Mouse (Mus musculus): ENCODE results near the gene Snd1. TPM values are rescaled to one million over a fixed set of nuclear protein-coding genes. Genes with fewer than 3 reads are reported as not detected.

Gene Snd1
- 79.3 and 90.8 TPM in 2 replicates for polyA plus RNA-seq (2015; fragmentation: Nextera tagmentation; extraction: Ambion mirVana)

DNA sequence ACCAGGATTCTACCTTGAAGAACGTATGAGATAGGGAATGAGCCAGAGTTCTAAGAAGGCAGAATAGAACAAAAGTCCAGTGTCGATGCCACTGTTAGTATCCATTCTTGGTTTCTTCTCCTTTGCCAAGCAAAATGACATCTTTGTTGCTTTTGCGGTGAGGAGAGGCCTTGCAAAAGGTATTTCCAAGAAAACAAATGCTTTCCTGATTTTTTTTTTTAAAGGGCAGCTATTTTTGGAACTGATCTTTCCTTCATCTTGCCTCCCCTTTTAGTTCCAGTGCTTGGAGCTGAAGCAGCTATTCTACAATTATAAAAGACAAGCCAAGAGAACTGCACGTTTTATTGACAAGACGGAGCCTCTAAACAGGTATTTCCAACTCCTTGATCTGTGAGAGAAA, at the start of gene Snd1:
Gene Snd1, plus strand, starts transcription at position 301 of the 400 bp plus-strand sequence.
- DNase-seq (ENCODE audit: low spot score) (no peak), ATAC-seq (replicated peaks; ENCODE audit: low FRiP score, low read depth) (no peak)
- no peak within 1 kb of the TSS for H3K4me3 ChIP-seq (replicated peaks; ENCODE audit: low read depth, low read length)
- no peak for TF ChIP-seq CTCF (IDR thresholded peaks at IDR 0.05; ENCODE audit: low read depth)
- H3K36me3 ChIP-seq (ENCODE audit: insufficient read depth, low read length), result no peaks in the 10 kb centered on the region
- no peak within 1 kb of the TSS for H3K27ac ChIP-seq
- no peak within 1 kb of the TSS for H3K9ac ChIP-seq (ENCODE audit: low read depth, low read length)
- H3K27me3 ChIP-seq (ENCODE audit: insufficient read depth, low read length), result no peaks in the 10 kb centered on the region
- no peaks in the 10 kb centered on the region for H3K4me1 ChIP-seq (replicated peaks; ENCODE audit: insufficient read depth, low read length)
- H3K9me3 ChIP-seq (replicated peaks; ENCODE audit: low read length), result no peaks in the 10 kb centered on the region
- H3K4me2 ChIP-seq (ENCODE audit: low read length), result no peak within 1 kb of the TSS
- WGBS, result 81% methylated on average over 5 of the region's 5 CpGs

DNA sequence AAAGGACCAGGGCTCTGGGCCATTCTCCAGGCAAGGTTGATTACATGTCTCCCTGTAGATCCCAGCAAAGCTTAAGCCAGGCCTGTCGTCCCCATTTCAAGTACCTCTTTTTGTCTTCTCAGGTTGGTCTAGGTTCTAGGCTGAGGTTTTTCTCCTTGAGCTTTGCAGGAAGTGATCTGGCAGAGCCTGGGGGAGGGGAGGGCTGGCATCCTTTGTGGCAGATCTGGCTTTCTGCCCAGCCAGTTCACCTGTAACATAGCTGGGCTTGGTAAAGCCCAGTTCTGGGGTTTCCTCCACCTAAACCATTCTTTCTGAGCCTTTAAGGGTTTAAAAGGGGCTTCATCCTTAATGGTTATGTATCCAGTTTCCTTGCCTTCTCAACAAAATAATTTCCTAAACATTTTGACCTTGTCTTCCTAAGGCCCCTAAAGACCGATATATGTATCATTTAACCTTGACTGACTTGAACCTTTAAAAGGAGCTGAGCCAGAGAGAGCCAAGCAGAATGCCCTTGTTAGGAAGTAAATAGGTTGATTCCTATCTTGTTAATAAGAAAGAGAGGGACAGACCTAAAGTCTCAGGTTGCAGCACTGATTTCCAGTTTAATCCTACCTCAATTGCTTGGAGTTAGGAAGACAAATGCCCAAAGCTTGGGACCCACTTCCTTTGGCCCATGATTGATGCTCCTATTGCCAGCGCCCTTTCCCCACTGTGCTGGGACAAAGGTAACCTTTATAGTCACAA, 47.7 kb upstream of the Snd1 start, which contains the start of gene Fscn3:
Gene Fscn3, plus strand, starts transcription at position 694 of the 744 bp plus-strand sequence.
- DNase-seq (ENCODE audit: low spot score), result no peak
- WGBS, result 76% methylated on average over 3 of the region's 3 CpGs

GRCm38 (mm10) chr6:28428290-28428689, 46.6 kb upstream of the Snd1 start, which contains the start of gene Gcc1:
TSS of gene Gcc1 (minus strand) at chr6:28428390.
- Histone ChIP-seq H3K27me3 (ENCODE audit: insufficient read depth, low read length) (no peaks in the 10 kb centered on the region), H3K9me3 (replicated peaks; ENCODE audit: low read length) (no peaks in the 10 kb centered on the region), H3K9ac (ENCODE audit: low read depth, low read length) (no peak within 1 kb of the TSS), H3K4me3 (replicated peaks; ENCODE audit: low read depth, low read length) (no peak within 1 kb of the TSS), H3K27ac (no peak within 1 kb of the TSS), H3K4me1 (replicated peaks; ENCODE audit: insufficient read depth, low read length) (0 out of 2 replicates have a peak, but pooled peaks cover 3% of the 10 kb centered on the region), H3K4me2 (ENCODE audit: low read length) (no peak within 1 kb of the TSS), H3K36me3 (ENCODE audit: insufficient read depth, low read length) (peaks cover 5% of the 10 kb centered on the region; the same call in 1 of the 2 replicates)
- no peak for ATAC-seq (replicated peaks; ENCODE audit: low FRiP score, low read depth)
- WGBS, result 91% methylated on average over 3 of the region's 3 CpGs
- TF ChIP-seq CTCF (IDR thresholded peaks at IDR 0.05; ENCODE audit: low read depth), result no peak
- no peak for DNase-seq (ENCODE audit: low spot score)

More for the DNA sequence above, 47.7 kb upstream of the Snd1 start, which contains the start of gene Fscn3:
- Histone ChIP-seq H3K4me2 (ENCODE audit: low read length) (no peak within 1 kb of the TSS), H3K27ac (no peak within 1 kb of the TSS), H3K27me3 (ENCODE audit: insufficient read depth, low read length) (no peaks in the 10 kb centered on the region), H3K9me3 (replicated peaks; ENCODE audit: low read length) (no peaks in the 10 kb centered on the region), H3K36me3 (ENCODE audit: insufficient read depth, low read length) (peaks cover 5% of the 10 kb centered on the region; the same call in 1 of the 2 replicates), H3K4me3 (replicated peaks; ENCODE audit: low read depth, low read length) (no peak within 1 kb of the TSS), H3K4me1 (replicated peaks; ENCODE audit: insufficient read depth, low read length) (0 out of 2 replicates have a peak, but pooled peaks cover 3% of the 10 kb centered on the region), H3K9ac (ENCODE audit: low read depth, low read length) (no peak within 1 kb of the TSS)
- ATAC-seq (replicated peaks; ENCODE audit: low FRiP score, low read depth), result no peak
- no peak for TF ChIP-seq CTCF (IDR thresholded peaks at IDR 0.05; ENCODE audit: low read depth)

DNA sequence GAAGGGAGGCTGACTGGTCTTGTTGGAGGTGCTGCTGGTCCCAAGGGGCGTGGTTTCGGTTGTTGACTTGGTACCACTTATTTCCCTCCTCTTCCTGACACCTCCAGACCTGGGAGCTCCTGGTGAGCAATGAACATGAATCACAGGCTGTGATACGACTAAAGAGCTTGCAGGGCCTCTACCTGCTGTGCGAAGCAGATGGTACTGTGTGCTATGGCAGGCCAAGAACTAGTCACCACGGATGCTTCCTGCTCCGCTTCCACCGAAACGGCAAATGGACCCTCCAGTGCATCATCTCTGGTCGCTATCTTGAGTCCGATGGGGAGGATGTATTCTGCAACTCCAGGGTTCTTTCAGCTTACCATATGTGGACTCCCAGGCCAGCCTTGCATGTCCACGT, 45.1 kb upstream of the Snd1 start:
- H3K4me1 ChIP-seq (replicated peaks; ENCODE audit: insufficient read depth, low read length), result no peaks in the 10 kb centered on the region
- TF ChIP-seq CTCF (IDR thresholded peaks at IDR 0.05; ENCODE audit: low read depth), result no peak
- H3K27ac ChIP-seq, result no peak overlapping the region
- peaks cover 5% of the 10 kb centered on the region; the same call in 1 of the 2 replicates for H3K36me3 ChIP-seq (ENCODE audit: insufficient read depth, low read length)
- DNase-seq (ENCODE audit: low spot score) (no peak), ATAC-seq (replicated peaks; ENCODE audit: low FRiP score, low read depth) (no peak)
- H3K27me3 ChIP-seq (ENCODE audit: insufficient read depth, low read length), result no peaks in the 10 kb centered on the region
- H3K9ac ChIP-seq (ENCODE audit: low read depth, low read length), result no peak overlapping the region
- WGBS, result 88% methylated on average over 11 of the region's 11 CpGs
- no peaks in the 10 kb centered on the region for H3K9me3 ChIP-seq (replicated peaks; ENCODE audit: low read length)
- H3K4me2 ChIP-seq (ENCODE audit: low read length), result no peak overlapping the region
- no peak overlapping the region for H3K4me3 ChIP-seq (replicated peaks; ENCODE audit: low read depth, low read length)

DNA sequence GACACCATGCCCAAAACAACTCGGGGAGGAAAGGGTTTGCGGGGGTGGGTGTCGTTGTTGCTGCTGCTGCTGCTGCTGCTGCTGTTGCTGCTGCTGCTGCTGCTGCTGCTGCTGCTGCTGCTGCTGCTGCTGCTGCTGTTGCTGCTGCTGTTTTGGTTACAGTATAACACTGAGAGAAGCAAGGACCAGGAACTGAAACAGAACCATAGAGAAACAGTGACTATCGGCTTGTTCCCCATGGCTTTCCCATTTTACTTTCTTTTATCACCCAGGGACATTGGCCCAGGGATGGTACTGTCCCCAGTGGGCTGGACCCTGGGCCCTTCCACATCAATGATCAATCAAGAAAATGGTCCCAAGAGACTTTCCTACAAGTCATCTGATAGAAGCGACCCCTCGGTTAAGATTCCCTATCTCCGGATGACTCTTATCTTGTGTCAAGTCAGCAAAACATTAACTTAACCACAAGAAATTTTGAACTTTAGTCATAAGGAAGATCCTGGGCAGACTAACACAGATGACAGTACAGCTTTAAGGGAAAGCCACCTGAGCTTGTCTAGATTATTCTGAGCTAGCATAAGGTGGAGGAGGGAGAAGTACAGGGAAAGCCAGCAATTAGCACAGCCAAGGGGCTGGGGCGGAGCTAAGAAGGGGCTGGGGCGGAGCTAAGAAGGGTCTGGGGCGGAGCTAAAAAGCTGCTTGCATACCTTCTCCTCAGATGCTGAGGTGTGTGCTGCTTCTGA, 44.0 kb upstream of the Snd1 start:
- no peak overlapping the region for H3K4me2 ChIP-seq (ENCODE audit: low read length)
- ATAC-seq (replicated peaks; ENCODE audit: low FRiP score, low read depth), result no peak
- no peaks in the 10 kb centered on the region for H3K27me3 ChIP-seq (ENCODE audit: insufficient read depth, low read length)
- DNase-seq (ENCODE audit: low spot score), result no peak
- no peak overlapping the region for H3K9ac ChIP-seq (ENCODE audit: low read depth, low read length)
- no peak overlapping the region for H3K27ac ChIP-seq
- TF ChIP-seq CTCF (IDR thresholded peaks at IDR 0.05; ENCODE audit: low read depth), result no peak
- peaks cover 3% of the 10 kb centered on the region; the same call in 1 of the 2 replicates for H3K36me3 ChIP-seq (ENCODE audit: insufficient read depth, low read length)
- WGBS, result 75% methylated on average over 10 of the region's 10 CpGs
- H3K9me3 ChIP-seq (replicated peaks; ENCODE audit: low read length), result no peaks in the 10 kb centered on the region
- H3K4me3 ChIP-seq (replicated peaks; ENCODE audit: low read depth, low read length), result no peak overlapping the region
- no peaks in the 10 kb centered on the region for H3K4me1 ChIP-seq (replicated peaks; ENCODE audit: insufficient read depth, low read length)

DNA sequence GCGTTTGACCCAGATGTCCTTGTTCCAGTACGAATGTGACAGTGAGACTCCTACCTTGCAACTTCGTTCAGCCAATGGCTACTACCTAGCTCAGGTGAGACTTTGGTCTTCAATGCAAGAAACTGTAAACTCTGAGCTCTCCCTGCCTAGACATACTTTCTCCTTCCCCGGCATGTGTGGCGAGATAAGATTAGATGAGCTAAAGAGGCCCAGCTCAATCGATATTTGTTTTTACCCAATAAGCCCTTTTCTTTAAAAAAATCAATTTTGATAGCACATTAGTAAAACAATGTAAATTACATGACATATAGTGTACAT, 43.4 kb upstream of the Snd1 start:
- no peak overlapping the region for H3K27ac ChIP-seq
- no peaks in the 10 kb centered on the region for H3K36me3 ChIP-seq (ENCODE audit: insufficient read depth, low read length)
- no peaks in the 10 kb centered on the region for H3K9me3 ChIP-seq (replicated peaks; ENCODE audit: low read length)
- no peak overlapping the region for H3K4me2 ChIP-seq (ENCODE audit: low read length)
- no peaks in the 10 kb centered on the region for H3K4me1 ChIP-seq (replicated peaks; ENCODE audit: insufficient read depth, low read length)
- DNase-seq (ENCODE audit: low spot score) (no peak), ATAC-seq (replicated peaks; ENCODE audit: low FRiP score, low read depth) (no peak)
- TF ChIP-seq CTCF (IDR thresholded peaks at IDR 0.05; ENCODE audit: low read depth), result no peak
- no peak overlapping the region for H3K9ac ChIP-seq (ENCODE audit: low read depth, low read length)
- H3K27me3 ChIP-seq (ENCODE audit: insufficient read depth, low read length), result no peaks in the 10 kb centered on the region
- no peak overlapping the region for H3K4me3 ChIP-seq (replicated peaks; ENCODE audit: low read depth, low read length)
- WGBS, result 81% methylated on average over 6 of the region's 6 CpGs

Measured in kidney, postnatal 0 days (tissue).